Mouse (Mus musculus): ENCODE measurements around the gene Slc24a2.
A peak's percentile ranks its signal among the peaks of the same experiment; 100 is the strongest.

The Slc24a2 gene

DNA sequence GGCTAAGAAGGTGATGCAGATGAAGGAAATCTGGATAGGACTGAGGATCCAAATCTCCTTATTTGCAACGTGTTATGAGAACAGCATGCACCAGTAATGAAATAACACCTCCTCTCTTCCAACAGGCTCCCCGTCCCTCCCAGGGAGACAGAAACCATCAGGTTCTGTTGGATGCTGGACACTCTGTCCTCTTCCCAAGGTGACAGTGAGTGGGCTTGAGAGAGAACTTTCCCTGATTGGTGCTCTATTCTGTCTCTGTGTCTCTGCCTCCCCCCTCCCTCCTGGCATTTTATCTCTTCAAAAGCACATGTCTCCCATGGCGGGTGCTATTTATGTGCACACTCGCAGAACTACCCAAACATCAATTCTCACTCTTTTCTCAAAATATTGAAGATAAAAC lies 103.5 kb downstream of the Slc24a2 start:
- no peak for DNase-seq (ENCODE audit: extremely low read depth, insufficient read length, low spot score)

DNA sequence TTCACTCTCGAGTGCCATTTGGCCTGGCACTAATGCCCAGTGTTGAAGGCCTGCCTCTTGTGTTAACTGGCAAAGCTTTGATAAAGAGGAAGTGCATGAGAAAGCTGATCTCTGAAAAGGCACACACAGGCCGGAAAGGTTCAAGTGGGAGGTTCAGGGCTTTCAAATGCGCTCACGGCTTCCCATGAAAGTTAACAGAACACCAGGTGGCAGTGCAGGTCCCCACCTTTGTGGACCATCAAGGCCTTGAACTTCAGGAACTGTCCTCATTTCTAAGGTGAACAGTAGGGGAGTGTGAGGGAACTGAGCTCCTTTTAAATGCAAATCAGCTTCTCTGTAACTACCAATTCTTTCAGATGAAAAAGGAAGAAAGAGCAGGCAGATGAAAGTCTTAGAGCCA lies 110.5 kb downstream of the Slc24a2 start:
- DNase-seq (ENCODE audit: extremely low read depth, insufficient read length, low spot score) = no peak

DNA sequence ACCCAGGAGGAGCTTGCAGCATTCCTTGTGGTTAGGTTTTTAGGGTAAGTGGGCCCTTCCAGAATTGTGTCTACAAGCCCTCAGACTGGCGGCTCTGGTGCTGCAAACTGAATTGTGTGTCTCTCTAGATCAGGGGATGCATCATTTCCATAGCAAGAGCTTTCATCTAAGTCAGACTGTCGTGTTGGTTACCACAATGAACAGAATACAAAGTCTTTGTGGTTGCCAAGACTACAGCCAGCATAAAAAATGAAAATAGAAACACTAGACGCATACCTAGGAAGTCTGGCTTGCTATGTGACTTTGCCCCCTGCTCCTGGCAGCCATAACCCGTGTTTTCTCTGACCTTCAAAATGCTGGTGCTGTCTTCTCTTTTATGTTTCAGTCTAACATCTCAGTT lies 114.6 kb downstream of the Slc24a2 start:
- DNase-seq (ENCODE audit: extremely low read depth, insufficient read length, low spot score) = no peak

DNA sequence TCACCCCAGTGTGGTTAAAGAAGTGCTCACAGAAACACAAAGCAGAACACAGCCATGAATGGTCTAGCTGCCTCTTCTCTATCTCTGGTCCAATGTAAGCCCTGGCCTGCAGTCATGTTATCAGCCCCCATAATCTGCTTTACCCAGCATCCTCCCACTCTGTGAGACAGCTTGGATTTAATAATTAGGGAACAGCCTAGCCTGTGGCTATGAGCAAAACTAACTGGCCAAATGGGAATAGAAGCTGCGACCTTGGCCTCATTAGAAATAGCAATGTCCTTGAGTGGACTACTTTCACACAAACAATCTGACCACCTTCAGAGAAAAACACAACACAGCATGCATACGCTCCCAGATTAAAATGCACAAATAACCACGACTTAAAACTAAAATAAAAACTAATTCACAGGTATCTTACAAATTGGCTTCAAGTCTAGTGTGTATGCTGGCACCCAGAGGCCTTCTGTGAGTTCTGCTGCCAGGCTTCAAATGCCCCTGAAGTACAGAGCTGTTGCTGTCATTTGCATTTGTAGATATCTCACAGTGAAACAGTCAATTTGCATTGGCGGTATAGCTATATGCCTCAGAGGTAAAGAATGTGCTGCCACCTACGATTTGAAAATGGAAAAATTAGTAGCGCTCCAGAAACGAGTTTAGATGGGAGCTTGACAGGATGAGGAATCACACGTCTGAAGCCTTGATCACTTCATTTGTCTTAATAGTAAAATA lies 120.8 kb downstream of the Slc24a2 start:
- DNase-seq (ENCODE audit: extremely low read depth, insufficient read length, low spot score) = no peak

DNA sequence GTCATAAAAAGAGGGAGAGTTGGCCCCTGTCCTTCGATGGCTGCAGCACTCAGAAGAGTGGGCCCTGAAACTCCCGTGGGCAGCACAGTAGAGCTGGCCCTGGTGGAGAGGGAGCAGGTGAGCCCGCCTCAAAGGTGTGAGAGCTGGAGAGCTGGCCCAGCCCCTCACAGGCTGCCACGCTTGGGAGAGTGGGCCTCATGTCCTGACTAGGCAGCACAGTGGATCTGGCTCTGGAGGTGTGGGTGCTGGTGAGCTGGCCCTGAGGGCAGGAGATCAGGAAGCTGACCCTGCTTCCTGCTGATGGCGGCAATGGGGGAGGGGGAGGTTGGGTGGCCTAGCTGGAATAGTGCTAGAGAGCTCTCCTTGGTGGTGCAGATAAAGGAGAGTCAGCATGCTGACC lies 129.3 kb downstream of the Slc24a2 start:
- no peak for DNase-seq (ENCODE audit: extremely low read depth, insufficient read length, low spot score)

DNA sequence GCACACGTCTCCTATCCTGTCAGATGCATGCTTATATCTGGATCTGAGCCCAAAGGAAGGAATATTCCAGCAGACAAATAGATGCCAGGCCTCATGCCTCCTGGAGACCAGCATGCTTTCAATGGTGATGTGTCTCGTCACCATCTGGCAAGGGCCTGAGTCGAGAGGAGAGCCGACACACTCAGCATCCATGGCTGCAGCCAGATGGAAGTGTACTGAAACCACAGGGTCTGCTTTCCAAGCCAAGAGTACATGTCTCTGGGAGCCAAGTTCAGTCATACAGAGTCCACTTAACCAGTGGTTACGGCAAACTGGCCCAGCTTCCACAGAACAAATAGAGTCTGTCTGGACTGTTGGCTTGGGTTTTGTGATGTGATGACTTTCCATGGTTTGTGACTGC lies 134.1 kb downstream of the Slc24a2 start:
- peak; percentile 13 for DNase-seq (ENCODE audit: extremely low read depth, insufficient read length, low spot score)

DNA sequence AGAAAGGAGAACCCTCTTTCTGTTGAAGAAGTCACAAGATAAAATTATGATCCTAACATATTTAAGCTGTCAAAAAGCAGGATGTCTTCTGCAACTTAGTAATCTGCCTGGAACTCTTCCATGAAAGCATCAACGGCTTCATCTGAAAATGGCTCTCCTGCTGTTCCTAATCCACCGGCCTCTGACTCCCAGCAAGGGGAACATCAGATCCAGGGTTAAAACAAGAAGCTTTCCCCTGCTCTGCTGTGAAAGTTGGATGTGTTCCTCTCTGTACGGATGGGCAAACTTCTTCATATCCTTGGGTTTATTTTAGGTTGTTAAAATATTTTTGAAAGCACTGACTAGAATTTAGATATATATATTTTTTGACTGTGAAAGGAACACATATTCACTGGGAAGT lies 136.7 kb downstream of the Slc24a2 start:
- no peak for DNase-seq (ENCODE audit: extremely low read depth, insufficient read length, low spot score)

DNA sequence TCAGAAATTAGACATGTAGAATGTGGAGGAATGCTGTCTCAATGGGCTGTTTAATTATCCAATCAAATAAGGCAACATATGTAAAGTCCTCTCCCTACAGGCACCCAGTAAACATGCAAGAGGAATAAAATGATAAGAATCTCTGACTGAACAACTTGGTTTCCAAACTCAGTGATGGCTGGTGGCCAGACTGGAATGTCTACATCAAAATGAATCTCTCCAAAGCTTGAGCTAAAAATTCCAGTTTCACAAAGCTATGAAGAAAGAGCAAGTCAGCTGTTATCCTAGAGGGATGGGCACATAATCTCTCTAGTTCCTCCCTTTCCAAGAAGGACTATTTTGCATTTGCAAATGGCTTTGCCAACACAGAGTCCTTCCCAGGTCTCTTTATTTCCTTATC lies 139.4 kb downstream of the Slc24a2 start:
- no peak for DNase-seq (ENCODE audit: extremely low read depth, insufficient read length, low spot score)

DNA sequence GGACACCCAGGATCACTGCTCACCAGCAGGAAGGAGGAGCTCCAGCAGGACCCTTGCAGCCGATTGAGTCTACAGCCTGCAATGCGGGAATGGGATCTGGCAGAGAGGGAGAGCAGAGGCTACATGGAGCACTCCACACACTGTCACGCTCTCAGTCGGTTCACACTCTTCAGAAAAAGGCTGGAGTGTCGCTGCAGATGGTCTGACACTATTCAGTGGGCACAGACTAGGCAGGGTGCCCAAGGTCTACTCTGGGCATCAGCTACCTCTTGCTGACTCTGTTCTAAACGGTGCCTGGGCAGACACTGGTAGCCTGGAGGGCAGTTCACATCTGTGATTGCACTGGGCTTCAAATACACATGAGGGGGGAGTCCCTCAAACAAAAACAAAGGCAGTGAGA lies 141.6 kb downstream of the Slc24a2 start:
- no peak for DNase-seq (ENCODE audit: extremely low read depth, insufficient read length, low spot score)

DNA sequence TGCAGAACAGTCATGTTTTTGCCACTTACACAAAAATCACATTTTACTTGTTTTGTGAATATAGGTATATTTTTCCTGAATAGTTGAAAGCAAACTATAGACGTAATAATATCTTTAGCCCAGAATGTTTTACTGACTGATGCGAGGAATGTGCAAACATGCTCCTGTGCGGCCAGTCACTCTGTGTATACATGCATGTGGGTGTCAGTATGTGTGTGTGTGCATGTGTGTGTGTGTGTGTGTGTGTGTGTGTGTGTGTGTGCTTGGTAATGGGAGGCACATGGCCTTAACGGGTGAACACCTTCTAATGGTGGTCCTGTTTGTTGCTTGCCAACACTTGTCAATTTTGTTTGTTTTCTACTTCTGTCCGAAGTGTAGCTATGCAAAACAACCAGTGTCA lies 142.7 kb downstream of the Slc24a2 start:
- DNase-seq (ENCODE audit: extremely low read depth, insufficient read length, low spot score) = no peak

DNA sequence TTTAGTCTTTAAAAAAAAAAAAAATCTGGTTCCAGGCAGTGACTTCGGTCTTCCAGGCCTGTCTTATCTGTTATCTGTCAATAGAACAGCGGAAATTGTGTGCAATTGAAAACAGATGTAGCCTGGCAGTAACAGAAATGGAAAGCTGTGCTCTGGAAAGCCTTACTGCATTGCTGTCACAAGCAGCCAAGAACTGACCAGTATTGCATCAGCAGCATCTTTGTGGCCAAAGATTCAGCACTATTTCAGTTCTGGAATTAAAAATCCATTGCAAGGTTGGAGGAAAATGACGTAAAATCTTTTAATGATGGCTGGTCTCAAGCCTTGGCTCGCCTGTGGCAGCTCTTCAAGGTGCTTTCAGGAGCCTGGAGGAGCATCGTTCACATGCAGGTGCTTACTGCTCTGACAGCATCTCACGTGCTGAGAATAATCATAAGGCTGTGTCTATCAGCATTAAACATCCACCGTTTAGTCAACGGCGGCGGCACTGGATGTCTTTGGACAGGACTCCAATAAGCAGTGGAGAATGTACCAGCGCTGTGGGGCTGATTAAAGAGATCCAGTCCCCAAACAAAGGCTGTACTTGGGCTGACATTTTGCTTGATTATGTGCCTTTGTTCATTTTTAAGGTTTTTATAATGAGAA lies 143.2 kb downstream of the Slc24a2 start:
- no peak for DNase-seq (ENCODE audit: extremely low read depth, insufficient read length, low spot score)

DNA sequence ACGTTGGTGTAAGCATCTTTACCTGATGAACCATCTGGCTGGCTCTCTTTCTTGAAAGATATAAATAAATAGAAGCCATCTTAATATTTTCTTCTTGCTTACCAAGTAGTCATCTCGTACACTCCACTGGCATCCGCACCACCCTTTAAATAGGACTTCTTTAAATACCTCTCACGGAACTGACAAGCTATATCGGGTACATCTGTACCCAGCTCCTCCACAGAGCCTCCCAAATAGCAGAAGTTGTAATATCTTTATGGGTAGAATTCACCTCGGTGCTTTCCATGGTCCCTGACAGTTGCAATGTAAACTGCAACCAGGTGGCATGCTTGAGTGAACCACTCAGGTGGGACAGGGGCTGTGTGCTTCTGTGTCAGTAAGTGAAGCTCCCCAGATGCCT lies 149.0 kb downstream of the Slc24a2 start:
- no peak for DNase-seq (ENCODE audit: extremely low read depth, insufficient read length, low spot score)

DNA sequence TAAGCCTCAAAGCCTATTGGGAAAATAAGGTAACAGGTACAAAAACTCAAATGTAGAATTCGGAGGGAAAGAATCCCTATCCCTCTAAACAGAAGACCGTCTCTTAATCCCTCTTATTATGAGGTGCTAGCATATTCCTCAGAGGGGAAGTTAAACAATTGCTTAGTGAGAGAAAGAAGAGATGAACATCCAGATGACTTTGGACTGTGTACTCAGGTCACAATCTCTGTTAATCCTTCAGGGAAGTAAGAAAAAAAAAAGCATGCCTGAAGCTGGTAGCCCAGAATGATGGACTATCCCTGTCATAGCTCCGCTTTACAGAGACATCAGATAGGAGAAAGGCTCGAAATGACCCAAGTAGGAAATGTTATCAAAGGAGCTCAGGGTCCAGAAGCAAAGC lies 151.0 kb downstream of the Slc24a2 start:
- DNase-seq (ENCODE audit: extremely low read depth, insufficient read length, low spot score) = no peak

DNA sequence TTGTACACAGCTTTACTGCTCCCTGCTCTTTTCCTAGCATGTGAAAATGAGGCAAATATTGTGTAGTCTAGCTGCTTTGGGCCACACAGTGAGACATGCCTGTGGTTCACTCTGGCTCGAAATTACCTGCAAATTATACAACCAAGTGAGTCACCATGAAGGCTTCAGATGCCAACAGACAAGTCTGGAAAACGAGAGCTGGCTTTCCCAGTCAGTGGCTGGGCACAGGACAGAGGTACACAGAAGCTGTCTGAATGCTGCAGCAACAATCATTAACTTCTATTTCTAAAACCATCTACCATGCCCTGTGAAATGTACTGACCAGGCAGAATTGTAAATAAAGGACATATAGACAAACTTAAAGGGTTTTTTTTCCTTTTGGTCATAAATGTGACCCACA lies 151.6 kb downstream of the Slc24a2 start:
- DNase-seq (ENCODE audit: extremely low read depth, insufficient read length, low spot score) = no peak

DNA sequence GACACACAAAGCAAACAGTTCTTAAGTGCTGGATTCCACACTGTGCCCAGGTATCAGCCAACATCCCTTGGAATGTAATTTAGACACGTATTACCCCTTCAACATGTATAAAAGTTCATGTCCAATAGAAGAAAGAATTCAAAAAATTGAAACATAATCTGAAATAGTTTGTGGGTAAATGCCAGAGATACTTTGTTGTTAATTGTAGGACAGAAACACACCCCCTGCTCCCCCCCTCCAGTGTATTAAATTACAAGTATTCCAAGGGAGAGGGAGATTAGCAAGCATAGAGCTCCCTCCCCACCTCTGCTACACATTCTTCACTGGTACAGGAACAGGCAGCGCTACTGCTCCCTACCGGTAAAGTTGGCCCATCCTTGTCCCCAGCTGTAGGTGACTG lies 154.5 kb downstream of the Slc24a2 start:
- DNase-seq (ENCODE audit: extremely low read depth, insufficient read length, low spot score) = no peak

DNA sequence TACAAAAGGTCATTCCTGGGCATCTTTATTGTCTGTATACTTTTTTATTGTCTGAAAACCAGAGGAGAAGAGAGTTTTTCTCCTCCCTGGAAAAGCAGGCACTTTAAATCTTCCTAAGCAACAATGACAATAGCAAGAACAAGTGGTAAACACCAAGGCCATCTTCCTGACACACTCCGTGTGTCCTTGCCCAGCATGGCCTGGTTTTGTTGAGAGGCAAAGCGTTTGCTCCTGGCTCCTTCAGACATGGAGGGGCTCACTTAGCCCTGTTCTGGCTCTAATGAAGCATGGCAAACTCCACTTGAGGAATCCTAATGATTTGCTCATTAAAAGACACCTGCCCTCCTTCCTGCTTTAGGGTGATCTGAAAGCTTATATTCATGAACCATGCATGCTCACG lies 162.2 kb downstream of the Slc24a2 start:
- no peak for DNase-seq (ENCODE audit: extremely low read depth, insufficient read length, low spot score)

DNA sequence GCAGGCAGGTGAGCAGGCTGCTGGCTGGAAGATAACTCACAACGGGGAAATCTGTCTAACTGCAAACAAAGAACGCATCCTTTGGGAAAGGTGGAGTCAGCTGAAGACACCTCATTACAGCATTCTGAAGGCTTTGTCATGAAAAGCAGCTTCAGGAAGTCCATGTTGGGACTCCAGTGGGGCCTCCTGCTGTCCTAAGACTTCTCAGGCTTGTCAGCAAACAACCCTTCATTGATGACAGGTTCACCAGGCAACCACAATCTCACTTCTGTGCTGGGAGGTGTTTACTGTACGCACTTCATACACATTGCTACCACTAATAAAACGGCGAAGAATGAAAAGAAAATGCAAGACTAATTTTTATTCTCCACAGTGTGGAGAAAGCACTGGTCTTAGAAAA lies 165.1 kb downstream of the Slc24a2 start:
- DNase-seq (ENCODE audit: extremely low read depth, insufficient read length, low spot score) = no peak

DNA sequence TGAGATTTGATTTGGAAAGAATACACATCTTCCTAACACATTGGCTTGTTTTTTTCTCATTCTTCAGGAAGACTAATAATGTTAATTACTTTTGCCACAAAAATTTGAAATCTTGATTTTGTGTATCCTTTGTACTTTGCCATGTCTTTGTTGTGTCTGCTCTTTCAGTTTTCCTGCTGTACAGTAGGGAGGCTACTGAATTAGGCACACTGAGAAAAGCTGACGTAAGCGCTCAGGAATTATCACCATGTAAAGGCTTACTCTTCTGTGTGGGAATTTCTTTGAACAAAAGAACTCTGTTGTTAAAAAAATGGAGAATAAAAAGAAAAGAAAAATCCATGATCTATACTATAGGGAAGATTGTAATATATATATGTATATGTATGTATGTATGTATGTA lies 165.7 kb downstream of the Slc24a2 start:
- DNase-seq (ENCODE audit: extremely low read depth, insufficient read length, low spot score) = no peak

DNA sequence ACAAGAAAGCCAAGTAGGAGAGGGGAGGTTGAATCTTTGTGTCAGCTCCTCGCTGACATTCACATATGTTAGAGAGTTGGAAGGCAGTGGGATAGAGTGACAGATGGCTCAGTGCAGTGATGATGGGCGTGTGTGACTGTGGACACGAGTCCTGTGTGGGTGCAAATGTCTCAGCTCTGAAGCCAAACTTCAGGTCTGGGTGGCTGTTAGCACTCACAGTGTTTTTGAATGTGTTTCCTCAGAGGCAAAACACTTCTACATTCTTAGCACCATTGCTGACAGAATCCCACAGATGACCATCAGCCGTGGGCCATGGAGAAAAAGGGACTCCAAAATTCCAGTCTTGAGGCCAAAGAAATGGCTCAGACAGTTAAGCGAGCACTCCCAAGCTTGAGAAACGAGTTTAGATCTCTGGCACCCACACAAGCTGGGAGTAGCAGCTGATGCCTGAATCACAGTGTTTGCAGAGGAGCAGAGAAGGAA lies 167.5 kb downstream of the Slc24a2 start:
- no peak for DNase-seq (ENCODE audit: extremely low read depth, insufficient read length, low spot score)

DNA sequence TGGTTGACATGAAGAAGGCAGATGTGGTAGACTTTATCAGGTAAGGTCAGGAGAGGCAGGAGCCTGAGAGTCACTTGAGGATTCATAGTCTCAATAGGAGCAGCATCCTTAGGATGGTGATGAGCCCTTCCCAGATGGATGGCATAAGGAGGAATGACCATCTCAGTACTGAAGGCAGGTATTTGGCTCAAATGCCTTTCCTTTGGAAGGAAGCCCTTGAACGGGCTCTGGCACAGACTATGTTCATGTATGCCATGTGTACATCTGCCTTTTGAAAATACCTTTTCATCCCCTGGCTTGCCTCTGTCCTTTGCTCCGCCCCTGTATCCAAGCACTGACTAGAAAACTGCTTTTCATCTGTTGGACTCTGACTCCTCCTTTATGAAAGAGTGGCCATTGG lies 168.6 kb downstream of the Slc24a2 start:
- no peak for DNase-seq (ENCODE audit: extremely low read depth, insufficient read length, low spot score)

DNA sequence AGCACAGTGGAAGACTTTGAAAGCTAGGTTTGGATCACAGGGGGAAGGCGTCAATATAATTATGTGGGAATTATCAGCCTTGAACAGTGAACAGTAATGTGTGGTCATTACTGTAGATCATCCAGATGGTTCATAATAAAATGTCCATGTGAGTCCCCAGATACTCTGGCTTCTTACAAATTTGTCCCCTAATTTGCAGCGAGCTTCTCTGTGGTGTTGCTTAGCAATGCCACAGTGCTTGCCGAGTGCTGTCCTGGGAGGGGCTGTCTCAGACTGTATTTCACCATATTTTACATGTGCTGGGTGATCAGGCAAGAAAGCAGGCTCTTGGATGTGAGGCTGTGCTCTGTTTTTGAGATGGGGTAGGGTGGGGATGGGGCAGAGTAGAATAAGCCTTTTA lies 172.7 kb downstream of the Slc24a2 start:
- no peak for DNase-seq (ENCODE audit: extremely low read depth, insufficient read length, low spot score)

DNA sequence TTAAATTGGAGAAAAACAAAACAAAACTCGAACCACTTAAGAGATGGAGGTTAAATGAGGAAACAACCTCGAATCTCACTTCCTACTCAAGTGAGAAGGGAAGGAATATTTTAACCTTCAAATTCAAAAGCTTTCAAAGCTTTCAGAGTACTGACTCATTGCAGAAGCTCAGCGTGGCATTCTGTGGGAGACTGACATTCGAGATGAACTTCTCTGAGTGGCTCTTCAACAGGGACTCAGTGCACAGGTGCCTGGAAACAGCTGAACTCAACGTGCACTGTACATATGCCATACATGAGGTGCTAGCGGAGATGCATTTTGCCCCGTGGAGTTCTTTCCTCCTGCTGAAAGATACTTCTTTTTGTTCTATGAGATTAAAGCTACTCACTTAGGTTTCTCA lies 174.5 kb downstream of the Slc24a2 start:
- DNase-seq (ENCODE audit: extremely low read depth, insufficient read length, low spot score) = no peak

DNA sequence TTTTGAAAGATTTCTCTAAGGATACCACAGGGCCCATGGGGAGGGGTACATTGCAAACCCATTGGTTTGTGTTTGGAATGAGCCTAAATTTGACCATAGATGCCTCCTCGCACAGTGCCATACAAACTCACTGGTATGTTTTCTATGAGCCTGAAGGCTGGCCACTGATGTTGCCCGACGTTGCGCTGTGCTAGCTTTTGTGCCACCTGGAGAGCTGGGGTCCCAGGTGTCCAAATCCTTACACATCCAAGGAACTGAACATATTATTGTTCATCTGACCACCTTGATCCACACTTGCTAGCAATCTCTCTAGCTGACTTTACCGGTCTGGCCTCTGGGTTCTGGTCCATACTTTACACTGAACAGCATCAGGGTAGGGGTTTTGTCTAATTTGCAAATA lies 177.4 kb downstream of the Slc24a2 start:
- DNase-seq (ENCODE audit: extremely low read depth, insufficient read length, low spot score) = no peak

Measured in 3134 (cell line).